Mouse (Mus musculus) limb, embryonic 11.5 days (tissue): ENCODE results near the gene Pard3. TPM values are rescaled to one million over a fixed set of nuclear protein-coding genes. Genes with fewer than 3 reads are reported as not detected.

Source experiments
- ATAC-seq: fragments of 200-750 bp; cut with Nextera tagmentation; 2 replicates; pipeline ENCODE4 v1.8.0; 2017; ENCODE audit warnings: low read depth; ENCODE audit not compliant: insufficient number of reproducible peaks, low FRiP score, low TSS enrichment
- DNase-seq: peaks from one replicate; pipeline ENCODE4 v3.0.0-alpha.2; 2015; ENCODE audit warnings: low spot score
- H3K27ac ChIP-seq: fragments of 300-500 bp; sonication (generic); replicated peaks from 2 replicates; pipeline ENCODE4 v1.5.1; 2014; ENCODE audit warnings: low read depth, mild to moderate bottlenecking, low read length
- H3K27me3 ChIP-seq: fragments of 300-500 bp; sonication (generic); 2 replicates; pipeline ENCODE4 v1.6.1; 2014; ENCODE audit warnings: mild to moderate bottlenecking, low read length, mixed read lengths; ENCODE audit not compliant: control insufficient read depth, insufficient read depth
- H3K36me3 ChIP-seq: fragments of 300-500 bp; sonication (generic); 2 replicates; pipeline ENCODE4 v1.6.1; 2014; ENCODE audit warnings: mild to moderate bottlenecking, low read length, moderate library complexity, mixed read lengths; ENCODE audit not compliant: control insufficient read depth, insufficient read depth
- H3K4me1 ChIP-seq: fragments of 300-500 bp; sonication (generic); 2 replicates; pipeline ENCODE4 v1.6.1; 2014; ENCODE audit warnings: low read length, mixed read lengths; ENCODE audit not compliant: control insufficient read depth, insufficient read depth
- H3K4me2 ChIP-seq: fragments of 300-500 bp; sonication (generic); 2 replicates; pipeline ENCODE4 v1.6.1; 2014; ENCODE audit warnings: low read depth, mild to moderate bottlenecking, moderate library complexity; ENCODE audit not compliant: severe bottlenecking
- H3K4me3 ChIP-seq: fragments of 300-500 bp; sonication (generic); 2 replicates; pipeline ENCODE4 v1.5.1; 2014; ENCODE audit warnings: low read depth, low read length
- H3K9ac ChIP-seq: fragments of 300-500 bp; sonication (generic); 2 replicates; pipeline ENCODE4 v1.6.1; 2014; ENCODE audit warnings: mild to moderate bottlenecking, low read length
- H3K9me3 ChIP-seq: fragments of 300-500 bp; sonication (generic); 2 replicates; pipeline ENCODE4 v1.6.1; 2016; ENCODE audit warnings: low read length; ENCODE audit not compliant: control insufficient read depth
- WGBS: fragments of 180-500 bp; shearing (Covaris S2); extraction: QIAGEN DNeasy Blood & Tissue Kit; methylation state at CpG from one replicate; pipeline ENCODE4 v1.1.7; 2014; 5-methylcytosine and 5-hydroxymethylcytosine counted together
- polyA plus RNA-seq: library from polyadenylated mRNA; unstranded; fragments of >200 nt; fragmentation: Nextera tagmentation; extraction: Ambion mirVana; gene quantifications from 2 replicates; pipeline ENCODE4 v1.2.1, GENCODE M21; 2014

Pard3 gene
- polyA plus RNA-seq, 1 experiment from 2014 or later: 38.8 TPM

- no peaks in the 10 kb centered on the region for H3K9me3 ChIP-seq
- H3K27me3 ChIP-seq: no peaks in the 10 kb centered on the region
- ATAC-seq (0 out of 2 replicates have a peak, but pooled peaks have one; percentile 21), DNase-seq (no peak)
- no peak overlapping the region for H3K9ac ChIP-seq
- H3K4me1 ChIP-seq: peaks cover 6% of the 10 kb centered on the region
- no peak overlapping the region for H3K4me3 ChIP-seq
- 44% methylated on average over 4 of the region's 4 CpGs for WGBS
- no peak overlapping the region for H3K27ac ChIP-seq
- H3K36me3 ChIP-seq: no peaks in the 10 kb centered on the region
- no peak overlapping the region for H3K4me2 ChIP-seq
These were observed 8.6 kb upstream of the Pard3 start for GRCm38 (mm10) chr8:127055081-127055480.

GRCm38 (mm10) chr8:127058759-127059158 lies 4.9 kb upstream of the Pard3 start:
- Histone ChIP-seq H3K27me3 (no peaks in the 10 kb centered on the region), H3K4me3 (no peak overlapping the region)
- ATAC-seq: no peak

GRCm38 (mm10) chr8:127059826-127060225 lies 3.9 kb upstream of the Pard3 start:
- Histone ChIP-seq H3K27me3 (no peaks in the 10 kb centered on the region), H3K4me2 (no peak overlapping the region), H3K4me3 (no peak overlapping the region), H3K36me3 (no peaks in the 10 kb centered on the region), H3K9me3 (no peaks in the 10 kb centered on the region), H3K4me1 (0 out of 2 replicates have a peak, but pooled peaks cover 7% of the 10 kb centered on the region), H3K9ac (no peak overlapping the region), H3K27ac (no peak overlapping the region)
- 65% methylated on average over 2 of the region's 2 CpGs for WGBS
- ATAC-seq (no peak), DNase-seq (no peak)

More at GRCm38 (mm10) chr8:127058759-127059158, 4.9 kb upstream of the Pard3 start:
- Histone ChIP-seq H3K4me1 (0 out of 2 replicates have a peak, but pooled peaks cover 7% of the 10 kb centered on the region), H3K36me3 (no peaks in the 10 kb centered on the region), H3K27ac (no peak overlapping the region), H3K4me2 (no peak overlapping the region), H3K9ac (no peak overlapping the region), H3K9me3 (no peaks in the 10 kb centered on the region)
- 94% methylated on average over 2 of the region's 2 CpGs for WGBS
- DNase-seq: no peak

- Histone ChIP-seq H3K9ac (peak overlapping the region; percentile 98), H3K27ac (peak overlapping the region; percentile 96), H3K4me1 (peaks cover 8% of the 10 kb centered on the region; the same call in 1 of the 2 replicates), H3K36me3 (no peaks in the 10 kb centered on the region), H3K4me2 (peak overlapping the region; percentile 71), H3K4me3 (peak overlapping the region; percentile 91), H3K27me3 (no peaks in the 10 kb centered on the region), H3K9me3 (no peaks in the 10 kb centered on the region)
- ATAC-seq (peak; percentile 63), DNase-seq (peak; percentile 83)
- WGBS: under 1% methylated on average over 71 of the region's 80 CpGs
These were observed 844 bp downstream of the Pard3 start for GRCm38 (mm10) chr8:127064361-127065112.

GRCm38 (mm10) chr8:127065113-127065473 lies 1.4 kb downstream of the Pard3 start:
- WGBS: 2% methylated on average over 10 of the region's 10 CpGs
- H3K36me3 ChIP-seq: no peaks in the 10 kb centered on the region
- peaks cover 8% of the 10 kb centered on the region; the same call in 1 of the 2 replicates for H3K4me1 ChIP-seq

GRCm38 (mm10) chr8:127065791-127066190 lies 2.1 kb downstream of the Pard3 start:
- Histone ChIP-seq H3K4me3 (peak overlapping the region; percentile 91), H3K4me2 (peak overlapping the region; percentile 71), H3K9me3 (no peaks in the 10 kb centered on the region), H3K4me1 (peaks cover 8% of the 10 kb centered on the region; the same call in 1 of the 2 replicates), H3K36me3 (no peaks in the 10 kb centered on the region), H3K27me3 (no peaks in the 10 kb centered on the region), H3K27ac (no peak overlapping the region), H3K9ac (no peak overlapping the region; the same call in 1 of the 2 replicates)
- WGBS: 56% methylated on average over 1 of the region's 1 CpGs
- no peak for ATAC-seq
- DNase-seq: no peak

More at GRCm38 (mm10) chr8:127065113-127065473, 1.4 kb downstream of the Pard3 start:
- Histone ChIP-seq H3K27me3 (no peaks in the 10 kb centered on the region), H3K27ac (peak overlapping the region; percentile 96), H3K4me2 (peak overlapping the region; percentile 71), H3K4me3 (peak overlapping the region; percentile 91), H3K9me3 (no peaks in the 10 kb centered on the region), H3K9ac (peak overlapping the region; percentile 98)
- ATAC-seq (no peak), DNase-seq (no peak)

GRCm38 (mm10) chr8:127066501-127066900 lies 2.8 kb downstream of the Pard3 start:
- no peaks in the 10 kb centered on the region for H3K9me3 ChIP-seq
- no peak overlapping the region for H3K4me3 ChIP-seq
- H3K27ac ChIP-seq: no peak overlapping the region
- ATAC-seq: no peak
- H3K36me3 ChIP-seq: no peaks in the 10 kb centered on the region
- no peaks in the 10 kb centered on the region for H3K27me3 ChIP-seq
- peaks cover 8% of the 10 kb centered on the region; the same call in 1 of the 2 replicates for H3K4me1 ChIP-seq
- no peak overlapping the region for H3K4me2 ChIP-seq
- no peak overlapping the region for H3K9ac ChIP-seq
- DNase-seq: no peak

- no peak for ATAC-seq
- Histone ChIP-seq H3K4me2 (no peak overlapping the region), H3K27ac (no peak overlapping the region), H3K27me3 (no peaks in the 10 kb centered on the region), H3K36me3 (no peaks in the 10 kb centered on the region), H3K4me3 (no peak overlapping the region), H3K4me1 (peaks cover 9% of the 10 kb centered on the region), H3K9me3 (no peaks in the 10 kb centered on the region), H3K9ac (no peak overlapping the region)
- no peak for DNase-seq
- 83% methylated on average over 3 of the region's 3 CpGs for WGBS
These were observed 5.0 kb downstream of the Pard3 start for GRCm38 (mm10) chr8:127068719-127069118.
